Mouse (Mus musculus) megakaryocyte-erythroid progenitor cell, adult 5-6 weeks (primary cell): ENCODE measurements at regions not wholly inside any gene's neighbourhood (a gene's known extent, or its start where the extent isn't known, plus 50 kb on each side); places are given as distances from the start of the nearest gene placed in this dataset.

Experiments
- ATAC-seq: replicated peaks from 2 replicates; pipeline ENCODE4 v1.8.0; 2016; ENCODE audit warnings: mild to moderate bottlenecking, inconsistent platforms; ENCODE audit not compliant: severe bottlenecking, poor library complexity, low FRiP score, low TSS enrichment

DNA sequence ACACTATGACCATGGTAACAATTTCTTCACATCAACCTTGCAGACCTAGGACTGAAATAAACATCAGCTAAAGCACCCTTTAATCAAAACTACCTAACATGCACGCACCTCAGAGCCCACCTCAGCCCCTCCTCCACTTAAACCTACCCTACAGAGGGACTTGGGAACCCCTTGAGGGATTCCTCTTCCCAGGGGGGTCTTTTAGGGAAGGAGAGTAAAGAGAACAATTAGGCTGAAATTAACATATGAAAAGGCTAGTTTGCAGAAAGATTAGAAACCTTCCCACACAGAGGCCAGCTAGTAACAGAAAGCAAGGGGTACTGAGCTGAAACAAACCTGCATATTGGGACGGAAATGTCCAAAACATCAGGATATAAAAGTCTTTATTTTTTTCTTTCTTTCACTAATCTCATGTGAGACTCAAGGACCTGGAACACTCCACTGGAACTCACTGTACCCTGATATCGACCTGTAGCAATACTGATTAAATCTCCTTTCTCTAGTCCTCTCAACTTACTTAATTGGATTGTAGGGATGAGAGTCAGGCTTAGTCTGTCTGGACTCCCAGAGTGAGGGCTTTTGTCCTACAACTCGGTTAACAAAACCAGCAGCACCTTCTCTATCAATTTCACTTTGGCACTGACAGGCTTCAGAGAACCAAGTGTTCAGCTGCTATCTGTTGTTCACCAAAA lies 281.0 kb upstream of the Gm6657 start:
- ATAC-seq = no peak

DNA sequence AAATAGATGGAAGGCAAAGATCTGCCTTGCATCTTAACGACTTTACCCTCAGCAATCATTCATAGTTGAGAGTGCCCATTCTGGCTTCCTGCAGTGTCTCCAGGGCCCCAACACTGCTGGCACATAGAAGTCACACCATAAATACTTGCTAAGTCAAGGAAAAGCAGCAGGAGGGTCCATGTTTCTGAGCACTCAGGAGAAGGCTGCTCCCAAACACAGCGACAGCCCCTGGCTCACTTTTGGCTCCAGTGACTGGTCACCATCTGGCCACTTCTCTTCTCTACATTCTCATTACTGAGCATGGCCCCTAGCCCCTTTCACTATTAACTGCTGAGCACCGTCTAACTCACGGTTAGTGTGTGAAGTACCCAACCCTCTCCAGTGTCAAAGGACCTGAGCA lies 265.3 kb upstream of the Gm6657 start:
- ATAC-seq = no peak

DNA sequence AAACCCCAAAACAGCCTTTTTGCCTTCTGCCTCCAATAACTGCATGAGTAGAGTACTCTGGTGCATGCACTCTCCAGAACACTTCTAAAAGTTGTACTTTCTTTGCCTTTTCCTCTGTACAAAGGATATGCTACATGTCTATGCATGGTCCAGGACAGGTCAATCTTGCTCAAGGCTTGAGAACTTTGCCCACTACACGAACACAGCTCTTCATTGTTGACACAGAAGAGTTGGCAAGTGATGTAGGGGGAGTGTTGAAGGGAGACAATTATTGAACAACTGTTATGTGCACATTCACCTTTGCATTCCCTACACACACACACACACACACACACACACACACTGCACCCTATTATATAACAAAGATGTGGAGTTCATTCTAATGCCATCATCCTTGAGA lies 264.5 kb upstream of the Gm6657 start:
- no peak for ATAC-seq

DNA sequence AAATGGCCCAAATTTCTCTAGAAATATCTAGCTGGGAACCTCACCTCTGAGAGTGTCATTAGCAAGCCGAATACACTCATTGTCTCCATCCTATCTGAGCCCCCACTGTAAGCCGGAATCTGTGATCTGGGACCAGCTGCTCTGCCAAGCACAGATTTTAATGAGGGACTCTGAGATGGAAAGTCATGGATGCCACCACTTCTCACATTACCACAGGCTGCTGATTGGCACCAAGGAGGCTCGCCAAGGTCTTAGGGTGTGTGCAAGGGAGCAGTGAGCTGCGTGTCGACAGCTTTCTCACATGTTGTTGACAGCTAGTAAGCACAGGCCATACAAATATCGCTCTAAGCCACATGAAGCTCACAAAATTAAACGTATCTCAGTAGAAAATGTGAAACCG lies 250.1 kb upstream of the Gm6657 start:
- ATAC-seq = no peak

DNA sequence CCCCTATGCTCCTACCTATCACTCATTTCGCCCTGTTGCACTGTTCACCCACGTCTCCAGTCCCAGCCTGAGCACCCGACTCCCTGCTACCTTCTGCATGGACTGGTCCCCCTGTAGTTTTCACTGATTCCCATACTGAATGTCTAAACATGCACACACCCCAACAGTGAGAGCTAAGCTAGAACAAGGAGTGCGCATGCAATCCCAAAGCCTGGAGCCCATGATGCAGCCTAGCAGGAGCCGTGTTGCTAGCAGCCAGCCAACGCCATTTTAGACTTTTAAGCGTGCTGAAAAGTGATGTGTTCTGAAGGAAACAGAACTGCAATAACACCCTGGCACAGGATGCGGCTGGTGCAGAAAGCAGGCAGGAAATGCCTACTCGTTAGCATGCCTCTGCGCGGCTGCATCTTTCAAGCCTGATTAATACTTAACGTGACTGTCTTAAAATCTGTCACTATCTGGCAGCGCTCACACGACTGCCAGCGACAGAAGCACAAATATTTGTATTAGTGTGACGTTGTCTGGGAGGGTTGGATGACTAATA lies 244.5 kb upstream of the Gm6657 start:
- no peak for ATAC-seq

DNA sequence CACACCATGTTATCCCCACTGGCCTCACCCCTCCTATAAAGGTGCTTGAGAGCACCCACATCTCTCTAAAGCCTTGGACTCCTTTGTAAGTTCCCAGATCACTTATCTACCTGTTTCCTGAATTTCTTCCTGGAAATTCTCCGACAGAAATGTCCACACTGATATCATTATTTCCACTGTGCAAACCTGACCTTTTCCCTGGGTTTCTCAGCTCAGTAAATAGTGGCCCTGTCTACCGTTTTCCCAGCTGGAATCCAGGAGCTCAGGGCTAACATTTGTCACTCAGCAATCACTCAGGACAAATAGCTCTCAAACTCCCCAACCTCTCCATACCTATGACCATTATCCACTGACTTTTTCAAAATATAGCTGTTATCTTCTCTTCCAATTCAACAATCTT lies 241.6 kb upstream of the Gm6657 start:
- ATAC-seq = no peak

DNA sequence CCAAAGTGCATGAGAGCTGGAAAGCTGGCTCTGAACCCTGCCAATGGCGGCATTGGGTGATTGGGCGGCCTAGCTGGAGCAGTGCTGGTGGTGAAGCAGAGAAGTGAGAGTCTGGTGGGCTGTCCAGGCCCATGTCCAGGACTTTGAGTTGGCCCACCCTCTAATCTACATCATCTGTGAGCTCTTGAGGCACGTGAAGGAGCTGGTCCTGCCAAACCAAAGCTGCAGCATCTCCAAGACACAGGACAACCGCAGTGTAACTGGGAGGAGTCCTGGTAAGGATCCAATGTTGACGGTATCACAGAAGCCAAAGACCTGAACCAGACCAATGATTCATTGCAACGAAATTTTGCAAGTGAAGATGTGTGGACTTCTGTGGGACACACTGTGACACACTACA lies 231.4 kb upstream of the Gm6657 start:
- no peak for ATAC-seq

DNA sequence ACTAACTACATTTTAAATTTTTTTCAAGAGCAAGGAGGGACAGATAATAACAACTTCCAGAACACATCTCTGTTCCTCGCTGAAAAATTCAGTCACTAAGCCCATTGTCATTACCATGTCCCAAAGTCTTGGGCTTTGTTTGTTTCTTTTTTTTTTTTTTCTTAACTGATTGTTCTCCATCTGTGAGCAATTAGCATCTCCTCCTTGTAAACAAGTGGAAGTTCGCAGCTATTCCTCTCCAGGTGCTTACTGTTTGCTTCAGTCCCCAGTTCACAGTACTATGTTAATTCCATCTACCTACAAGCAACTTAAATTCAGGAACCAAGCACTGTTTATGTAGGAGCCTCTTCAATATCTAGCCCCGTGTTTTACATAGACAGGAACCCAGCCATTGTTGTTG lies 225.5 kb upstream of the Gm6657 start:
- ATAC-seq = no peak

DNA sequence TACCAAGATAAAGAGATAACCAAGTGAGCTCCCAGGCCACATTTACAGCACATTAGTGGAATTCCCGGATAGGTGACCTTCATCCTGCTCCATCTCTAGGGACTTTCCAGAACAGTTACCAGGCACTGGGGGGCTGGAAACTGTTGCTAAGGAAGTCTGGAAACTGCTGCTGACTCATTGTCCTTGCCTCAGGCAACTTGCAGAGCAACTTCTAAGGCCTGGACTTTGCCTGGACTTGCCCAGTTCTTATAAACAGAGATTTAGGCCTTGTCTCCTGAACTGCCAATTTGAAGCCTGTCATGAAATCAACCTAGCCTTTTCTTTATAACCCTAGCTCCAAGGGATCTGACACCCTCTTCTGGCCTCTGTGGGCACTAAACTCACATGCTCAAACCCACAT lies 224.0 kb upstream of the Gm6657 start:
- ATAC-seq = no peak

DNA sequence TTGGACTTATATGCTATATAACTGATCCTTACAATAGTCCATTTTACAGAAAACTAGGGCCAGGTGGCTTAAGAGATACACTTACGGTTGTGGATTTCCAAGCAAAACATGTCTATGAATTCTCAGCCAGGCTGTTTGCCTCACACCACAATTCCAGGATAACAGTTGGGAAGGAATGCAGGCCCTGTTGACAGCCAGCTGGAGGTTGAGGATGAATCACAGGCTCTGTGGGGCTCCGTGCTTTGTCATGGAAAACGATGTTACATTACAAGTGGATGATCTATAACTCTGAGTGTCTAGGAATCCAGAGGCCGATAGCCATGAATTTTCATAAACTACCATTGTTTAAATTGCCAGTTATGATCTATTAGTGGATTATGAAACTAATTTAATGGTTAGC lies 221.9 kb upstream of the Gm6657 start:
- no peak for ATAC-seq

DNA sequence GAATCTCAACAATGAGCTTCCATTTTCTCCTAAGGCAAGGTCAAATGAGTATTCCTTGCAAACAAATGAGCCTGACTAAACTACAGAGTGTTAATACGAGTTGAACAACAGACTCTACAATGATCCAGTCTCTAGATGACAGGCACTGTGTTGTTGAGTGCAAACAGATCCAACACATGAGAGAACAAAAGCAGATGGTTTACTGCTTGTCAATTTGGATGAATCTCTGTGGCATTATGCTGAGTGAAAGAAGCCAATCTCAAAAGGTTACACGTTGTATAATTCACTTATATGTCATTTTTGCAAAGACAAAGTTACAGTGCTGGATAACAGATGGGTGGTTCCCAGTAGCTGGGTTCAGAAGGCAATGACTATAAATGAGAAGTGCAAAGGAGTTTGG lies 217.1 kb upstream of the Gm6657 start:
- no peak for ATAC-seq

DNA sequence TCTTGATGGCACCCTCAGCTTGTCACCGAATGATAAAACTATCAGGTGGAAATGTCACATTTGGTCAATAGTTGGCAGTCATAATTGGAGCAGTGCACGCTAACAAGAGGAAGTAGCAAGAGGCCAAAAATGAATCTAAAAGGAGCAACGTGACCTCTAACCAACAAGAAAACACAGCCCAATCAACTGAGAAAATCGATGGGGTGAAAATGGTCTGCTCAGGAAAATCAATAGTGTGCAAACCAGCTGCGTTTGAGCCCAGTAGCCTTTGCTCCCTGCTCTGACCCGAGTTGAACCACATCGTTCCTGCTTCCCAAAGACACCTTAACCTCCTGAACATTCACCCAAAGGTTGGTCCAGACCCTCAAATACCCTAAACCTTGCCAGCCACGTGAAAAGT lies 207.3 kb upstream of the Gm6657 start:
- ATAC-seq = no peak

DNA sequence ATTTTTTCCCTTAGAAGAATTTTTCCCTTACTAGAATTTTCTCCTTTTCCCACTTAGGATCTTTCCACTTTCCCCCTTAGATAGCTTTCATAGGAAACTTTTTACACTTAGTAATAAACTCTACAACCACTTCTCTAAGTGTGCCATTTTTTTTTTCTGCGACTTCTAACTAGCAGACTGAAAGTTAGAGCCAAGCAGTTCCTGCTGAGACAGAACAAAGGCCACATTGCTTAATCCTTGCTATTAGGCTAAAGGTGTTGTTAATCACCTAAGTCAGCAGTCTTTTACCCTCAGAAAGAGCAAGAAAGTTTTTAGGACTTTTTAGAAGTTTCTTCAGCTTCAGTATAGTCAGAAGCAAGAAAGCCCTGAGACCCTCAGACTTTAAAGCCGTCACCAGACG lies 204.3 kb upstream of the Gm6657 start:
- ATAC-seq = no peak

DNA sequence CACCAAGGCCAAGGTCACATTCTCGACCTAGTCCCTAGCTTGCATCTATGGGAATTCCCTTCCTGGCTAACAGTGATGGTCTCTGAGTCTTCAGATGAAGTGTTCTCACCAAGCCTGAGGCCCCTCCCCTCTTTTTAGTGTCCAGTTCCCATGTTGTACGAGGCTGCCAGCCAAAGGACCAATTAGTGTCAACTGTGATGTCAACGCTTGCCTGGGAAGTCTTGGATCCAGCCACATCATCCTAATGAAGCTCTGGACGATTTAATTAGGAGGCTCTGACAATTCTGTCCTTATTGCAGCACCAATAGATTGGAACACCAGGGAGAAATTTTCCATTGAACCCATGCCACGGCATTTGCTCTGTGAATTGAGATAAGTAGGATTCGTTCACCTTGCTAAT lies 202.4 kb upstream of the Gm6657 start:
- no peak for ATAC-seq

DNA sequence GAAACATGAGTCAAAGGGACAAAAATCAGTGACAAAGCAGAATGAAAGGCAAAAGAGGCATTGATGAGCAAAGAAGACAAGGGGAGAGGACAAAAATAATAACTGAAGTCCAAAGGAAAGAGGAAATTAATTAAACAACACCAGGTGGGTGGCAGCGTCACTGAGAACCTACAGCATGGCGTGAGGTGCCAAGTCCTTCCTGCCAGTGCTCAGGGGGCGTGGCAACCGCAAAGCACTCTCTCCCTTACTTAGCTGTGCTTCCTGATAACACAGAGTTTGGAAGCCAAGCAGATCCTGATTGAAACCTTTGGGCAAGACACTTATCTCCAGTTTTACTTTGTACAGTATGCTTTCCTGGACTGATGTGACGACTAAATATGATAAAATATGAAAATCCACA lies 199.9 kb upstream of the Gm6657 start:
- ATAC-seq = no peak

DNA sequence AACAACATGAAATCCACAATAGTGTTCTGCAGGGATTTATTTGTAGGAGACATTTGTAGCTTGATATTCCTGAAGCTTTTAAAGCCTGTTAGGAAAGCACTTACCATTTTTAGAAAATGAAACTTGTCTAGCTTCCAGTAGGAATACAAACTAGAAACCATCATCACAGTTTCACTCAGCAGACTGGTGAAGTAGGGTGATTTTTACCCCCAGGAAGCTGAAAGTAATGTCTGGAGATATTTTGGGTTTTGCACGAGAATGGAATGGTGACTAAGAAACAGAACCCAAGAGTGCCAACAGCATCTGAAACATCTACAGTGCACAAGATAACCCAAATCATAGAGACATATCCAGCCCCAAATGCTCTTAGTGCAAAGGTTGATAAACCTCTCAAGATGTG lies 196.1 kb upstream of the Gm6657 start:
- ATAC-seq = no peak

DNA sequence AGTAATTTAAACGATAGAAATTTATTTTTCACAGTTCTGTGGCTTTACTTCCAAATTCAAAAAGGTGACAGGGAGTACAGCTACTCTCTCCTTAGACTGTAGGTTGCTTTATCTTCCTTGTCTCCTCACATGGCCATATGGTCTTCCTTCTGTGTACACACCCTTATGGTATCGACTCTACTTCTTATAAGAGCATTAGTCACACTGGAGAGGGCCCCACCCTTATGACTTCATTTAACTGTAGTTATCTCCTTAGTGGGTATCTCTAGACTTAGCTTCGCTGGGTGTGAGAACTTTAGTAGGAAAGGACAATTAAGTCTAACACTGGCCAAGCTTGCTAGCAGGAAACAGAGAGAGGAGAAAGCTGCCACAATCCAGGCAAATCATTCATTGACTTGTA lies 193.6 kb upstream of the Gm6657 start:
- ATAC-seq = no peak

DNA sequence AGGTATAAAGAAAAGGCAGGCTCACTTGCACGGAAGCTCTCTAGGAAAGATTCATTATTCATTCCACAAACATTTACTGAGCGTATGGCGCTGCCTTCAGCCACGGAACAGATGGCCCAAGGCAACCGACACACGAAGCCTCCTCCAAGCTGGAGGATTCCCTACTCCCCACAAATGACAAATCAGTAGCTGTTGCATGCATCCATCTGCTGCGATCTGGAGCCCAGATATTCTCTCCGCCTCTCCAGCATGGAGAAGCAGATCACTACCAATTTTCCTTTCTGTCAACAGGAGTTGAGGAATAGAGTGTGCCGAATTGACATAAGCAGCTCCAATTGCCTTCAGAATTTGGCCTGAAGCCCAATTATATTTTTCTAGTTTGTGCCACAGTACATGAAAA lies 192.2 kb upstream of the Gm6657 start:
- ATAC-seq = no peak

DNA sequence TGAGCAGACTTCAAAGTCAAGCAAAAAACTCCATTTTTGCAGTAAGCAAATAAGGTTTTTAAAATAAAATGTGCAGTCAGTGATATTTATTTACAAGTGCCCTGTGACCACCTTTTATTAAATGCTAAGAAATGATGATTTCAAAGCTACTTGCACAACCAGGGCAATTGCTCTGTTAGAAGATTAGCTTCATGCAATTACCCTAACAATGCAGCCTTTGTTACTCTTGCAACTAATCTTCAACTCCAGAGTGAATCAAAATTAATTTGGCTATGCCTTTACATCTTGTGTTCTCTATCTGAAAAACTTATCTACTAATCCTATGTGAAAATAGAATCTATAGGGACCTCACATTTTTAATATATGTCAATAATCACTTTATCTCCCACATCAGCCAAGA lies 160.3 kb upstream of the Gm6657 start:
- ATAC-seq = no peak

DNA sequence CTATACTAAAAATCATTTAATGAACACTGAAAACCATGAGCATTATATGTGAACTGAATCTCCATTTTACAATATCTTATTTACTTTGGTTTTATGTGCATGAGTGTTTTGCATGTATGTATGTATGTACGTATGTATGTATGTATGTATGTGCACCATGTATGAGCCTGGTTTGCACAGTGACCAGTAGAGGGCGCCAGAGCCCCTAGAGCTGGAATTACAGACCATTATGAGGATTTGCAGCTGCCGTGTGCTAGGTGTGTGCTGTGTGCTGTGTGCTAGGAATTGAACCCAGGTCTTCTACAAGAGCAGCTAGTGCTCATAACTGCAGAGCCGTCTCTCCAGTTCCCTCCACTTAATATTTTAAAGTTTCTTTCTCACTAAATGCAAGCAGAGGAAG lies 147.5 kb upstream of the Gm6657 start:
- no peak for ATAC-seq

DNA sequence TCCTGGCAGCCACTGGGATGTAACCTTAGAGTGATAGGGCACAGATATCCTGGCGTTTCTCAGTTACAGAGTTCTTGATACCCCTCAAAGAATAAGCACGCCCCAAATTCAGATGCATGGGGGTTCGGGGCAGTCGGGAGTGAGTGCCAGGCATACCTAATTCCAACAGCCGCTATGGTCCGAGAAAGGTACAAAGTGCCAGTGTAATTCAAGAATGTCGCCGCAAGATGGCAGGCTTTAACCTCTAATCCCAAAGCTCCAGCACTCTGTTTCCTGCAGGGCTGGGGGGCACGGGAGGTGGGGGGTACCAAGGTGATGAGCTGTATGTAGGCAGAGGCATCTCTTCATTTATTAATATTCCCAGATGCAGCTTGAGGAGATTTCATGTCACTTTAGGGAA lies 138.1 kb upstream of the Gm6657 start:
- peak; percentile 65 for ATAC-seq

DNA sequence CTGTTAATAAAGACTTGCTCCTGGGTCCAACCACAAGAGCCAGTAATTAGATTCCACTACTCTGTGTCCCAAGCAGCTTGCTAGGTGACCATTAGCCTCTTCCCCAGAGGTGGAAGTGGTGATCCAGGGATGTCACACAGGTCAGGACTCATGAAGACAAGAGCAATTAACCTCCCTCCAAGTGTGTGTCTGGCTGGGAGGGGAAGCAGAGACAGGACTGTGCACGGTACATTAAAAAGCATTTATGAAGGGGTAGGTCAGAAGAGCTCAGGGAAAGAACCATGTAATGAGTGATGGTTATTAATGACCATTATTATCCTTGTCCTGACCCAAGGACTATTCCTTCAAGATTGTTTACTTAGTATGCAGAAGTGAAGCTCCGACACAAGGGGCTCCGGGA lies 136.9 kb upstream of the Gm6657 start:
- no peak for ATAC-seq
